In genomic region chr4:150217935-150218334, GRCm38 (mm10) we compare ENCODE assay signal across 27 mouse cellular contexts. TPM values are rescaled to one million over a fixed set of nuclear protein-coding genes. Genes with fewer than 3 reads are reported as not detected.
DNase-seq lines count a peak whose midpoint lies in the region; ATAC-seq and TF ChIP-seq lines count a peak whose summit lies in the region.
"Had no signal": no experiment of that assay in that cellular context is flagged by ENCODE, and none has a peak within 500 bp of the region (broad histone marks: within the 10 kb centered on the region; RNA-seq: fewer than 3 reads in every experiment).

No protein-coding gene starts in this region.

- no peak overlapping the region for H3K4me3 ChIP-seq in layer of hippocampus, adult 2 months
- no peak overlapping the region for H3K4me3 ChIP-seq in embryonic facial prominence, embryonic 10.5 days
- H3K4me3 ChIP-seq: embryonic facial prominence, embryonic 13.5 days; hindbrain, embryonic 13.5 days; intestine, embryonic 15.5 days; liver, embryonic 13.5 days; stomach, embryonic 15.5 days had no signal

- peak; percentile 60 for TF ChIP-seq CTCF in layer of hippocampus, adult 2 months (conservative IDR thresholded peaks at IDR 0.05)

- H3K27me3 ChIP-seq in embryonic facial prominence, embryonic 10.5 days (replicated peaks; ENCODE audit: low read depth, poor library complexity, severe bottlenecking) = peaks cover 8% of the 10 kb centered on the region; the same call in 1 of the 2 replicates
- H3K27me3 ChIP-seq: intestine, embryonic 15.5 days; liver, embryonic 13.5 days; stomach, embryonic 15.5 days had no signal

- no peak overlapping the region for H3K27ac ChIP-seq in layer of hippocampus, adult 2 months
- no peak overlapping the region for H3K27ac ChIP-seq in embryonic facial prominence, embryonic 10.5 days (replicated peaks)
- H3K27ac ChIP-seq: embryonic facial prominence, embryonic 13.5 days; hindbrain, embryonic 13.5 days; intestine, embryonic 15.5 days; stomach, embryonic 15.5 days had no signal

- no peaks in the 10 kb centered on the region for H3K36me3 ChIP-seq in embryonic facial prominence, embryonic 10.5 days (replicated peaks)
- H3K36me3 ChIP-seq: embryonic facial prominence, embryonic 13.5 days; hindbrain, embryonic 13.5 days; intestine, embryonic 15.5 days; liver, embryonic 13.5 days; stomach, embryonic 15.5 days had no signal

- H3K4me1 ChIP-seq in embryonic facial prominence, embryonic 10.5 days = peaks cover 21% of the 10 kb centered on the region

- 84% methylated on average over 1 of the region's 1 CpGs for WGBS in embryonic facial prominence, embryonic 10.5 days

- ATAC-seq in CD4-positive, CD25-positive, alpha-beta regulatory T cell, adult 4 months = no peak
- ATAC-seq: forebrain, embryonic 14.5 days; intestine, embryonic 15.5 days; midbrain, embryonic 16.5 days had no signal

- DNase-seq in CD4-positive, CD25-positive, alpha-beta regulatory T cell, adult 2 months (ENCODE audit: low read depth, low spot score) = peak; percentile 33
- DNase-seq in layer of hippocampus, adult 2 months (ENCODE audit: low spot score in 2 of 2) = no peak
- DNase-seq in layer of hippocampus, adult 9-11 months = no peak
- peak; percentile 56 for DNase-seq in 416B (ENCODE audit: low read depth)
- peak; percentile 76 for DNase-seq in R1 (ENCODE audit: low read depth, low spot score)
- DNase-seq in right cerebral cortex, postnatal 10 days (ENCODE audit: low spot score in 2 of 2) = no peak
- no peak for DNase-seq in embryonic facial prominence, embryonic 10.5 days (ENCODE audit: low spot score)
- DNase-seq: adrenal gland, postnatal 25 days; cerebellum, adult 11 months; cerebellum, postnatal 10 days; heart, postnatal 14 days; kidney, postnatal 10 days; liver, embryonic 13.5 days; lung, postnatal 14 days; thymus, adult 2 months had no signal

- H3K9me3 ChIP-seq in embryonic facial prominence, embryonic 10.5 days = no peaks in the 10 kb centered on the region
- H3K9me3 ChIP-seq: embryonic facial prominence, embryonic 13.5 days; hindbrain, embryonic 13.5 days; intestine, embryonic 15.5 days; liver, embryonic 13.5 days; megakaryocyte, embryonic 14.5 days; stomach, embryonic 15.5 days had no signal

RNA-seq across cellular contexts. Expression of gene Car6, which starts 16.8 kb away (rescaled TPM):
- not detected for polyA plus RNA-seq in CD4-positive, CD25-positive, alpha-beta regulatory T cell, adult 4 months (2017; shearing (Covaris generic))
- not detected for total RNA-seq in layer of hippocampus, adult 2 months (2021)
- 0.27 TPM in 1 of 2 replicates, not detected in the other for polyA plus RNA-seq in embryonic facial prominence, embryonic 10.5 days (2016; fragmentation: Nextera tagmentation; extraction: Ambion mirVana)
- total RNA-seq: heart, postnatal 14 days; left cerebral cortex, adult 8-10 months; neutrophil, adult 5-6 weeks had no signal
- polyA plus RNA-seq: embryonic facial prominence, embryonic 13.5 days; forebrain, embryonic 14.5 days; heart, embryonic 11.5 days; hindbrain, embryonic 13.5 days; intestine, embryonic 15.5 days; liver, embryonic 13.5 days; midbrain, embryonic 16.5 days; stomach, embryonic 15.5 days; urinary bladder, adult 2 months had no signal

RNA-seq across cellular contexts. Expression of gene Eno1, which starts 18.6 kb away (rescaled TPM):
- polyA plus RNA-seq in CD4-positive, CD25-positive, alpha-beta regulatory T cell, adult 4 months (2017; shearing (Covaris generic)) = 1,000 to 10,000 TPM in 1 of 2 experiments, 100 to 1,000 TPM in 1; 733 to 1,178 TPM
- total RNA-seq in layer of hippocampus, adult 2 months (2021) = 100 to 1,000 TPM; 416 to 423 TPM
- 3,458 and 4,025 TPM in 2 replicates for polyA plus RNA-seq in embryonic facial prominence, embryonic 10.5 days (2016; fragmentation: Nextera tagmentation; extraction: Ambion mirVana)

Comparison
In these comparisons a context has a peak if more than half of its experiments do, and no peak if none do; other contexts are left out.
1. DNase-seq: peak in CD4-positive, CD25-positive, alpha-beta regulatory T cell, adult 2 months (single experiment), 416B (single experiment) and R1 (single experiment); none in layer of hippocampus, adult 2 months (0 of 2), layer of hippocampus, adult 9-11 months (single experiment), right cerebral cortex, postnatal 10 days (0 of 2) and embryonic facial prominence, embryonic 10.5 days (single experiment).